Comparison of ENCODE assay signal across 9 mouse cellular contexts in the genomic region with DNA sequence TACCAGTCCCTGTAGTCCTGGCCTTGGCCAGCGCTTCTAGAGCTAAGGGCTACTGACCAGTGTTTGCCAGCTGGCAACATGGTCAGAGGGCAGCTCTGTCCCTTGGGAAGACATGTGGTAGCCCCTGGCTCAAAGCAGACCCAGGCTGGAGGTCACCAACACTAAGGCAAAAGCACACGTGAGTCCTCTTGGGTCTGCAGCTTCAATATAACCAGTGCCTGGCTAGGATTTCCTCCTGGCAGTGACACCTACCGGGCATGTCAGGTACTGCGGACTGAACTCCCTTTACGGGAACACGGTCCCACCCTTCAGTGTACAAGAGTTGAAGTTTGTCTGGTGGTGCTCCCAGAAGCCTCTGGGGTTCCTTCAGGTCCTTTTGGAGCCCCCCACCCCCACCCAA. TPM values are rescaled to one million over a fixed set of nuclear protein-coding genes. Genes with fewer than 3 reads are reported as not detected.
DNase-seq lines count a peak whose midpoint lies in the region; ATAC-seq and TF ChIP-seq lines count a peak whose summit lies in the region.
"Had no signal": no experiment of that assay in that cellular context is flagged by ENCODE, and none has a peak within 500 bp of the region (broad histone marks: within the 10 kb centered on the region; RNA-seq: fewer than 3 reads in every experiment).

No protein-coding gene starts in this region.

- no peak overlapping the region for H3K4me2 ChIP-seq in kidney, embryonic 16.5 days (replicated peaks; ENCODE audit: low read depth, low read length)
- no peak overlapping the region for H3K4me2 ChIP-seq in stomach, embryonic 14.5 days (replicated peaks; ENCODE audit: low read depth, low read length)
- H3K4me2 ChIP-seq: embryonic facial prominence, embryonic 12.5 days had no signal

- WGBS in kidney, embryonic 16.5 days: 15% methylated on average over 6 of the region's 6 CpGs
- WGBS in liver, adult 2 months: 4% methylated on average over 6 of the region's 6 CpGs
- 10% methylated on average over 6 of the region's 6 CpGs for WGBS in stomach, embryonic 14.5 days

- no peaks in the 10 kb centered on the region for H3K4me1 ChIP-seq in cortical plate, adult 2 months (ENCODE audit: control insufficient read depth, insufficient read depth, low read length)
- H3K4me1 ChIP-seq in kidney, embryonic 16.5 days (ENCODE audit: insufficient read depth, low read length): peaks cover 3% of the 10 kb centered on the region; the same call in 1 of the 2 replicates
- H3K4me1 ChIP-seq in liver, adult 2 months (ENCODE audit: control insufficient read depth, insufficient read depth, low read length): peaks cover 27% of the 10 kb centered on the region
- no peaks in the 10 kb centered on the region for H3K4me1 ChIP-seq in stomach, embryonic 14.5 days (ENCODE audit: control insufficient read depth, insufficient read depth, low read length)

- H3K9me3 ChIP-seq in kidney, embryonic 16.5 days (ENCODE audit: low read length): no peaks in the 10 kb centered on the region
- H3K9me3 ChIP-seq in stomach, embryonic 14.5 days (ENCODE audit: control insufficient read depth, low read depth, low read length): no peaks in the 10 kb centered on the region
- H3K9me3 ChIP-seq: embryonic facial prominence, embryonic 12.5 days had no signal

- TF ChIP-seq POLR2A in cortical plate, adult 2 months (IDR thresholded peaks at IDR 0.05; ENCODE audit: extremely low read depth, insufficient read depth, low read length): no peak
- TF ChIP-seq POLR2A in liver, adult 2 months (IDR thresholded peaks at IDR 0.05; ENCODE audit: extremely low read depth, insufficient read depth, low read length): no peak

- peaks cover 12% of the 10 kb centered on the region for H3K27me3 ChIP-seq in kidney, embryonic 16.5 days (ENCODE audit: insufficient read depth, low read length)
- no peaks in the 10 kb centered on the region for H3K27me3 ChIP-seq in liver, adult 2 months (ENCODE audit: control insufficient read depth, insufficient read depth, low read length)
- H3K27me3 ChIP-seq in stomach, embryonic 14.5 days (ENCODE audit: control insufficient read depth, insufficient read depth, low read length): no peaks in the 10 kb centered on the region

- no peaks in the 10 kb centered on the region for H3K36me3 ChIP-seq in kidney, embryonic 16.5 days (ENCODE audit: insufficient read depth, low read length)
- H3K36me3 ChIP-seq in liver, adult 2 months (ENCODE audit: control insufficient read depth, insufficient read depth, low read length): no peaks in the 10 kb centered on the region
- no peaks in the 10 kb centered on the region for H3K36me3 ChIP-seq in stomach, embryonic 14.5 days (ENCODE audit: control insufficient read depth, insufficient read depth, low read length)
- H3K36me3 ChIP-seq: embryonic facial prominence, embryonic 12.5 days had no signal

- peak; percentile 15; the same call in 1 of the 2 replicates for ATAC-seq in kidney, embryonic 16.5 days (ENCODE audit: low FRiP score, low TSS enrichment)
- ATAC-seq in stomach, embryonic 14.5 days (ENCODE audit: insufficient number of reproducible peaks, insufficient read depth, low FRiP score, low read depth): 0 out of 2 replicates have a peak, but pooled peaks have one; percentile 10

- H3K27ac ChIP-seq in cortical plate, adult 2 months (ENCODE audit: insufficient read depth, low read length): no peak overlapping the region
- no peak overlapping the region for H3K27ac ChIP-seq in kidney, embryonic 16.5 days (ENCODE audit: low read length)
- peak overlapping the region; percentile 81 for H3K27ac ChIP-seq in liver, adult 2 months (replicated peaks; ENCODE audit: insufficient read depth, low read depth, low read length)
- H3K27ac ChIP-seq in stomach, embryonic 14.5 days (ENCODE audit: low read length): no peak overlapping the region
- H3K27ac ChIP-seq: embryonic facial prominence, embryonic 12.5 days had no signal

- no peak overlapping the region for H3K4me3 ChIP-seq in cortical plate, adult 2 months (ENCODE audit: insufficient read depth, low read length)
- no peak overlapping the region for H3K4me3 ChIP-seq in kidney, embryonic 16.5 days (ENCODE audit: low read length)
- H3K4me3 ChIP-seq in liver, adult 2 months (ENCODE audit: insufficient read depth, low read depth, low read length): no peak overlapping the region
- no peak overlapping the region for H3K4me3 ChIP-seq in stomach, embryonic 14.5 days (ENCODE audit: low read depth, low read length)
- H3K4me3 ChIP-seq: embryonic facial prominence, embryonic 12.5 days had no signal

- H3K9ac ChIP-seq in kidney, embryonic 16.5 days (replicated peaks; ENCODE audit: low read length): no peak overlapping the region
- peak overlapping the region; percentile 36; the same call in 1 of the 2 replicates for H3K9ac ChIP-seq in liver, adult 2 months (ENCODE audit: low read depth, low read length)
- no peak overlapping the region for H3K9ac ChIP-seq in stomach, embryonic 14.5 days (replicated peaks; ENCODE audit: low read depth, low read length)
- H3K9ac ChIP-seq: embryonic facial prominence, embryonic 12.5 days had no signal

- intact Hi-C loops in gastrocnemius, postnatal 36 days (cut with DNase I): loop anchor here (1.0 to 10.0 kb wide), 2 partner anchors 50 to 765 kb away; a partner anchor contains a TSS

- TF ChIP-seq CTCF in cortical plate, adult 2 months (IDR thresholded peaks at IDR 0.05; ENCODE audit: extremely low read depth, insufficient read depth, low read length): peak; percentile 89
- peak; percentile 95 for TF ChIP-seq CTCF in liver, adult 2 months (IDR thresholded peaks at IDR 0.05; ENCODE audit: low read depth, low read length)

- DNase-seq in 3134 (ENCODE audit: extremely low read depth, insufficient read length, low spot score): peak; percentile 48
- peak; percentile 82 to 97 for DNase-seq in adrenal gland, adult (ENCODE audit: inconsistent age in 2 of 2, low spot score in 1 of 2)
- DNase-seq in gastrocnemius, postnatal 36 days: peak; percentile 83 to 91
- peak; percentile 100 for DNase-seq in liver, adult 2 months (ENCODE audit: extremely low read depth, low read depth, low spot score)
- peak; percentile 85 for DNase-seq in neural tube, embryonic 10.5 days (ENCODE audit: extremely low spot score, low spot score)

- H3K79me2 ChIP-seq in liver, adult 2 months (ENCODE audit: control insufficient read depth, insufficient read depth, low read length): no peaks in the 10 kb centered on the region

RNA-seq across cellular contexts. Expression of a gene that starts 16.8 kb away (rescaled TPM):
- 59.3 and 60.4 TPM in 2 replicates for polyA plus RNA-seq in cortical plate, adult 2 months (2012; rRNA removed)
- under 1 TPM; 0.51 to 0.69 TPM for total RNA-seq in gastrocnemius, postnatal 36 days (2021)
- 2.2 and 2.4 TPM in 2 replicates for polyA plus RNA-seq in kidney, embryonic 16.5 days (2015; fragmentation: Nextera tagmentation; extraction: Ambion mirVana)
- total RNA-seq in liver, adult 2 months (2014; rRNA removed): 0.07 and 0.09 TPM in 2 replicates
- polyA plus RNA-seq in liver, adult 2 months (2012; rRNA removed): not detected in 2 replicates
- 3.5 and 5.0 TPM in 2 replicates for polyA plus RNA-seq in stomach, embryonic 14.5 days (2014; fragmentation: Nextera tagmentation; extraction: Ambion mirVana)

RNA-seq across cellular contexts. Expression of a gene that starts 46.0 kb away (rescaled TPM):
- polyA plus RNA-seq in cortical plate, adult 2 months (2012; rRNA removed): 56.7 and 57.3 TPM in 2 replicates
- total RNA-seq in gastrocnemius, postnatal 36 days (2021): 1 to 10 TPM; 7.8 to 9.2 TPM
- polyA plus RNA-seq in kidney, embryonic 16.5 days (2015; fragmentation: Nextera tagmentation; extraction: Ambion mirVana): 6.6 TPM in 2 replicates
- 6.1 and 7.7 TPM in 2 replicates for total RNA-seq in liver, adult 2 months (2014; rRNA removed)
- 14.4 and 15.2 TPM in 2 replicates for polyA plus RNA-seq in liver, adult 2 months (2012; rRNA removed)
- 9.0 and 9.7 TPM in 2 replicates for polyA plus RNA-seq in stomach, embryonic 14.5 days (2014; fragmentation: Nextera tagmentation; extraction: Ambion mirVana)

RNA-seq across cellular contexts. Expression of a gene that starts 50.2 kb away (rescaled TPM):
- 6.5 and 7.9 TPM in 2 replicates for polyA plus RNA-seq in cortical plate, adult 2 months (2012; rRNA removed)
- 1 to 10 TPM; 4.0 to 5.8 TPM for total RNA-seq in gastrocnemius, postnatal 36 days (2021)
- polyA plus RNA-seq in kidney, embryonic 16.5 days (2015; fragmentation: Nextera tagmentation; extraction: Ambion mirVana): 1.1 and 1.4 TPM in 2 replicates
- 177 and 199 TPM in 2 replicates for total RNA-seq in liver, adult 2 months (2014; rRNA removed)
- 349 and 390 TPM in 2 replicates for polyA plus RNA-seq in liver, adult 2 months (2012; rRNA removed)
- 3.7 and 4.0 TPM in 2 replicates for polyA plus RNA-seq in stomach, embryonic 14.5 days (2014; fragmentation: Nextera tagmentation; extraction: Ambion mirVana)

Comparison
In these comparisons a context has a peak if more than half of its experiments do, and no peak if none do; other contexts are left out.
1. DNase-seq: peak in every context shown above with its lines; median percentile 100 in liver, adult 2 months; 90 in adrenal gland, adult; 87 in gastrocnemius, postnatal 36 days; 85 in neural tube, embryonic 10.5 days; 48 in 3134.
2. RNA of a gene that starts 16.8 kb away (polyA plus RNA-seq): 59.3 to 60.4 TPM in cortical plate, adult 2 months; 3.5 to 5.0 TPM in stomach, embryonic 14.5 days, 2.2 to 2.4 TPM in kidney, embryonic 16.5 days and not detected in liver, adult 2 months; every median in the first group is over 10 times any median in the second.
3. RNA of a gene that starts 50.2 kb away (polyA plus RNA-seq): 349 to 390 TPM in liver, adult 2 months; 6.5 to 7.9 TPM in cortical plate, adult 2 months, 3.7 to 4.0 TPM in stomach, embryonic 14.5 days and 1.1 to 1.4 TPM in kidney, embryonic 16.5 days; every median in the first group is over 10 times any median in the second.